10 mouse cellular contexts compared by ENCODE assay signal in the genomic region with DNA sequence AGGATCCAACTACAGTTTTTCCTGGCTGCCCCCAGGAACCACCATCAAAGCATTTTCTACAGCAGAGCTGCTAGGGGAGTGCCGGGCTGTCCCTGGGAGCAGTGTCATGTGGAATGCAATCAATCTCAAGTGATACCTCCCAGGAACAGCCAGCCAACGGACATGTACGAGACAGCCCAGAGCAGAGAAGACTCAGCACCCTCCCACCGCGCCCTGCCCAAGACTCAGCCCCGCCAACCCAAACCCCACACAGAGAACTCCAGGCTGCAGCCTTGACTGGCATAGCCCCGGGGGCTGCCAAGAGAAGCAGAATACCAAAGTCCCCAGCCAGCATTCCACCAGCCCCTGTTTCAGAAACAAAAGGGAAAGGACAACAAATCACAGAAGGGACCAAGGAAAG. TPM values are rescaled to one million over a fixed set of nuclear protein-coding genes. Genes with fewer than 3 reads are reported as not detected.
DNase-seq lines count a peak whose midpoint lies in the region; ATAC-seq lines count a peak whose summit lies in the region.
"Had no signal": no experiment of that assay in that cellular context is flagged by ENCODE, and none has a peak within 500 bp of the region (broad histone marks: within the 10 kb centered on the region; RNA-seq: fewer than 3 reads in every experiment).

No protein-coding gene starts in this region.

- peak; percentile 59 for ATAC-seq in heart, embryonic 15.5 days (replicated peaks; ENCODE audit: insufficient number of reproducible peaks, insufficient read depth, low FRiP score, low read depth)
- ATAC-seq in neural tube, embryonic 15.5 days (ENCODE audit: low FRiP score) = peak; percentile 64; the same call in 1 of the 2 replicates
- ATAC-seq in inflammation-experienced regulatory T-cells, adult 6 months = no peak

- H3K27me3 ChIP-seq in heart, embryonic 10.5 days (ENCODE audit: insufficient read depth, poor library complexity, severe bottlenecking) = no peaks in the 10 kb centered on the region
- H3K27me3 ChIP-seq in heart, embryonic 15.5 days = no peaks in the 10 kb centered on the region
- H3K27me3 ChIP-seq in limb, embryonic 10.5 days (ENCODE audit: low read depth, poor library complexity, severe bottlenecking) = no peaks in the 10 kb centered on the region
- H3K27me3 ChIP-seq in neural tube, embryonic 15.5 days (replicated peaks) = no peaks in the 10 kb centered on the region
- H3K27me3 ChIP-seq: megakaryocyte, embryonic 14.5 days had no signal

- H3K9me3 ChIP-seq in heart, embryonic 10.5 days = no peaks in the 10 kb centered on the region
- no peaks in the 10 kb centered on the region for H3K9me3 ChIP-seq in heart, embryonic 15.5 days (replicated peaks)
- H3K9me3 ChIP-seq in limb, embryonic 10.5 days (replicated peaks) = no peaks in the 10 kb centered on the region
- H3K9me3 ChIP-seq in neural tube, embryonic 15.5 days (replicated peaks) = no peaks in the 10 kb centered on the region
- H3K9me3 ChIP-seq: megakaryocyte, embryonic 14.5 days had no signal

- WGBS in heart, embryonic 10.5 days = 11% methylated on average over 7 of the region's 7 CpGs
- WGBS in heart, embryonic 15.5 days = 16% methylated on average over 7 of the region's 7 CpGs
- 7% methylated on average over 7 of the region's 7 CpGs for WGBS in limb, embryonic 10.5 days
- 18% methylated on average over 7 of the region's 7 CpGs for WGBS in neural tube, embryonic 15.5 days

- H3K4me2 ChIP-seq in heart, embryonic 15.5 days = peak overlapping the region; percentile 55
- H3K4me2 ChIP-seq in neural tube, embryonic 15.5 days = no peak overlapping the region

- H3K4me1 ChIP-seq in heart, embryonic 10.5 days = peaks cover 73% of the 10 kb centered on the region
- H3K4me1 ChIP-seq in heart, embryonic 15.5 days (replicated peaks) = peaks cover 61% of the 10 kb centered on the region
- H3K4me1 ChIP-seq in limb, embryonic 10.5 days = peaks cover 55% of the 10 kb centered on the region
- peaks cover 16% of the 10 kb centered on the region for H3K4me1 ChIP-seq in neural tube, embryonic 15.5 days

- DNase-seq in heart, embryonic 10.5 days (ENCODE audit: low spot score) = no peak
- no peak for DNase-seq in heart, adult 8-10 months (ENCODE audit: low spot score)
- DNase-seq in limb, embryonic 10.5 days (ENCODE audit: low spot score) = no peak
- no peak for DNase-seq in cerebellum, postnatal 36 days
- no peak for DNase-seq in spleen, adult 12 weeks (ENCODE audit: low spot score)

- peak overlapping the region; percentile 42 for H3K4me3 ChIP-seq in heart, embryonic 10.5 days
- H3K4me3 ChIP-seq in heart, embryonic 15.5 days = peak overlapping the region; percentile 31
- 0 out of 2 replicates have a peak overlapping the region, but pooled peaks have one; percentile 11 for H3K4me3 ChIP-seq in limb, embryonic 10.5 days
- H3K4me3 ChIP-seq in neural tube, embryonic 15.5 days (replicated peaks) = no peak overlapping the region
- H3K4me3 ChIP-seq: erythroblast, embryonic 14.5 days; megakaryocyte, embryonic 14.5 days had no signal

- H3K9ac ChIP-seq in heart, embryonic 15.5 days = peak overlapping the region; percentile 40; the same call in 1 of the 2 replicates
- H3K9ac ChIP-seq in neural tube, embryonic 15.5 days (replicated peaks) = no peak overlapping the region

- H3K36me3 ChIP-seq in heart, embryonic 10.5 days = peaks cover 5% of the 10 kb centered on the region; the same call in 1 of the 2 replicates
- H3K36me3 ChIP-seq in heart, embryonic 15.5 days = no peaks in the 10 kb centered on the region
- H3K36me3 ChIP-seq in limb, embryonic 10.5 days = no peaks in the 10 kb centered on the region
- no peaks in the 10 kb centered on the region for H3K36me3 ChIP-seq in neural tube, embryonic 15.5 days

- peak overlapping the region; percentile 80 for H3K27ac ChIP-seq in heart, embryonic 10.5 days
- H3K27ac ChIP-seq in heart, embryonic 15.5 days = peak overlapping the region; percentile 72
- H3K27ac ChIP-seq in limb, embryonic 10.5 days = 0 out of 2 replicates have a peak overlapping the region, but pooled peaks have one; percentile 11
- peak overlapping the region; percentile 10; the same call in 1 of the 2 replicates for H3K27ac ChIP-seq in neural tube, embryonic 15.5 days (replicated peaks)

RNA-seq across cellular contexts. Expression of gene Ggta1, which starts 31.0 kb away (rescaled TPM):
- 30.4 and 51.3 TPM in 2 replicates for polyA plus RNA-seq in heart, embryonic 10.5 days (2016; fragmentation: Nextera tagmentation; extraction: Ambion mirVana)
- 10 to 100 TPM in 3 of 4 experiments, 1 to 10 TPM in 1; 9.9 to 18.2 (median 14.5) TPM for total RNA-seq in heart, adult 8-10 months (2022)
- 27.4 and 31.6 TPM in 2 replicates for polyA plus RNA-seq in heart, embryonic 15.5 days (2015; fragmentation: Nextera tagmentation; extraction: Ambion mirVana)
- polyA plus RNA-seq in limb, embryonic 10.5 days (2016; fragmentation: Nextera tagmentation; extraction: Ambion mirVana) = 6.5 and 6.6 TPM in 2 replicates
- 7.4 and 14.2 TPM in 2 replicates for polyA plus RNA-seq in neural tube, embryonic 15.5 days (2015; fragmentation: Nextera tagmentation; extraction: Ambion mirVana)
- polyA plus RNA-seq in inflammation-experienced regulatory T-cells, adult 6 months (2017; shearing (Covaris generic)) = 10 to 100 TPM; 17.5 to 19.2 (median 18.0) TPM

RNA-seq across cellular contexts. Expression of gene 4930402F06Rik, which starts 35.0 kb away (rescaled TPM):
- polyA plus RNA-seq in heart, embryonic 10.5 days (2016; fragmentation: Nextera tagmentation; extraction: Ambion mirVana) = not detected in 2 replicates
- total RNA-seq in heart, adult 8-10 months (2022) = not detected
- not detected in 2 replicates for polyA plus RNA-seq in heart, embryonic 15.5 days (2015; fragmentation: Nextera tagmentation; extraction: Ambion mirVana)
- polyA plus RNA-seq in limb, embryonic 10.5 days (2016; fragmentation: Nextera tagmentation; extraction: Ambion mirVana) = not detected in 2 replicates
- polyA plus RNA-seq in neural tube, embryonic 15.5 days (2015; fragmentation: Nextera tagmentation; extraction: Ambion mirVana) = not detected in 2 replicates
- polyA plus RNA-seq in inflammation-experienced regulatory T-cells, adult 6 months (2017; shearing (Covaris generic)) = not detected
- polyA plus RNA-seq: erythroblast, embryonic 14.5 days had no signal

Comparison
In these comparisons a context has a peak if more than half of its experiments do, and no peak if none do; other contexts are left out.
1. H3K27ac ChIP-seq: peak in every context shown above with its lines; median percentile 80 in heart, embryonic 10.5 days; 72 in heart, embryonic 15.5 days; 11 in limb, embryonic 10.5 days; 10 in neural tube, embryonic 15.5 days.